Mouse (Mus musculus) stomach, embryonic 14.5 days (tissue): ENCODE data around the gene Rps23. TPM values are rescaled to one million over a fixed set of nuclear protein-coding genes. Genes with fewer than 3 reads are reported as not detected.
"Not testable (repeated sequence)": the region's sequence is repeated elsewhere in the genome, so short reads cannot be mapped to it uniquely, and the experiment has no call there.

ENCODE experiments used
- ATAC-seq: fragments of 200-750 bp; cut with Nextera tagmentation; 2 replicates; pipeline ENCODE4 v1.8.0; 2017; ENCODE audit warnings: low read depth, moderate TSS enrichment; ENCODE audit not compliant: insufficient number of reproducible peaks, insufficient read depth, low FRiP score
- H3K27ac ChIP-seq: fragments of 300-500 bp; sonication (generic); 2 replicates; pipeline ENCODE4 v1.5.1; 2014; ENCODE audit warnings: mild to moderate bottlenecking, low read length, moderate library complexity, mixed read lengths
- H3K27me3 ChIP-seq: fragments of 300-500 bp; sonication (generic); 2 replicates; pipeline ENCODE4 v1.6.1; 2014; ENCODE audit warnings: low read length, control low read depth, mixed read lengths; ENCODE audit not compliant: control insufficient read depth, insufficient read depth
- H3K36me3 ChIP-seq: fragments of 300-500 bp; sonication (generic); 2 replicates; pipeline ENCODE4 v1.6.1; 2014; ENCODE audit warnings: mild to moderate bottlenecking, control low read depth, low read length, moderate library complexity, mixed read lengths; ENCODE audit not compliant: control insufficient read depth, insufficient read depth
- H3K4me1 ChIP-seq: fragments of 300-500 bp; sonication (generic); 2 replicates; pipeline ENCODE4 v1.6.1; 2014; ENCODE audit warnings: low read length, control low read depth, mixed read lengths; ENCODE audit not compliant: control insufficient read depth, insufficient read depth
- H3K4me2 ChIP-seq: fragments of 300-500 bp; sonication (generic); replicated peaks from 2 replicates; pipeline ENCODE4 v1.6.1; 2014; ENCODE audit warnings: low read depth, low read length, control low read depth
- H3K4me3 ChIP-seq: fragments of 300-500 bp; sonication (generic); 2 replicates; pipeline ENCODE4 v1.5.1; 2014; ENCODE audit warnings: low read depth, low read length, control low read depth
- H3K9ac ChIP-seq: fragments of 300-500 bp; sonication (generic); replicated peaks from 2 replicates; pipeline ENCODE4 v1.6.1; 2014; ENCODE audit warnings: low read depth, mild to moderate bottlenecking, control low read depth, low read length, moderate library complexity, mixed read lengths
- H3K9me3 ChIP-seq: fragments of 300-500 bp; sonication (generic); 2 replicates; pipeline ENCODE4 v1.6.1; 2016; ENCODE audit warnings: low read depth, low read length, control low read depth; ENCODE audit not compliant: control insufficient read depth
- WGBS: fragments of 180-500 bp; shearing (Covaris S2); extraction: QIAGEN DNeasy Blood & Tissue Kit; methylation state at CpG from one replicate; pipeline ENCODE4 v1.1.7; 2014; 5-methylcytosine and 5-hydroxymethylcytosine counted together
- polyA plus RNA-seq: library from polyadenylated mRNA; unstranded; fragments of >200 nt; fragmentation: Nextera tagmentation; extraction: Ambion mirVana; gene quantifications from 2 replicates; pipeline ENCODE4 v1.2.1, GENCODE M21; 2014

Gene Rps23
- polyA plus RNA-seq, 1 experiment from 2014 or later: 347 TPM

DNA sequence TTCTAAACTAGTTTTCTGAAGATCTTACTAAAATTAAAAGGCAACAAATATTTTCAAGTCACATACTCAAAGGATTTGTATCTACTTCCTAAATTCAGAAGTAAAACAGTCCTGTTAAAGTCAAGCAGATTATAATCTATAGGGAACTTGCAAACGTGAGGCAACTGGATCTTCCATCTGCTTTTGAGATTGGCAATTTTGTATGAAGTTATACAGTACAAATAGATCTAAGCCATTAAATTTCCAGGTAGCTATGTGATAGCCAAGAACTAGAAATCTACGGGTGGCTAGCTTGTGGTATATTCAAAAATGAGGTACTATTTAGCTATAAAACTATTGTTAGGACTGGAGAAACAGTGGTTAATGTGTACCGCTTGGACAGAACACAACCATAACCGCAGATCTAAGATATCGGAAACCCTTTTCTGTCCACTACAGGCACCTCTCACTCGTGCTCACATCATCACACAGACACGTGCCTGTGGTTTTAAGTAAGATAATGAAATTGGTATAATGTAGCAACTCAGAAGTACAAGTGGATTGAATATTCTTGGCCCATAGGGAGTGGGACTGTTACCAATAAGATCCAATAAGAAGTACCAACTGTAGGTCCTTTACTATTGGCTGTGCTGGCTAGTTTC lies 3.5 kb downstream of the Rps23 start:
- H3K27ac ChIP-seq: no peak overlapping the region
- H3K9me3 ChIP-seq: no peaks in the 10 kb centered on the region
- no peak overlapping the region for H3K4me2 ChIP-seq
- H3K4me3 ChIP-seq: no peak overlapping the region
- no peak overlapping the region for H3K9ac ChIP-seq
- H3K27me3 ChIP-seq: no peaks in the 10 kb centered on the region
- no peaks in the 10 kb centered on the region for H3K4me1 ChIP-seq
- peaks cover 29% of the 10 kb centered on the region for H3K36me3 ChIP-seq
- ATAC-seq: no peak
- WGBS: 79% methylated on average over 7 of the region's 7 CpGs

DNA sequence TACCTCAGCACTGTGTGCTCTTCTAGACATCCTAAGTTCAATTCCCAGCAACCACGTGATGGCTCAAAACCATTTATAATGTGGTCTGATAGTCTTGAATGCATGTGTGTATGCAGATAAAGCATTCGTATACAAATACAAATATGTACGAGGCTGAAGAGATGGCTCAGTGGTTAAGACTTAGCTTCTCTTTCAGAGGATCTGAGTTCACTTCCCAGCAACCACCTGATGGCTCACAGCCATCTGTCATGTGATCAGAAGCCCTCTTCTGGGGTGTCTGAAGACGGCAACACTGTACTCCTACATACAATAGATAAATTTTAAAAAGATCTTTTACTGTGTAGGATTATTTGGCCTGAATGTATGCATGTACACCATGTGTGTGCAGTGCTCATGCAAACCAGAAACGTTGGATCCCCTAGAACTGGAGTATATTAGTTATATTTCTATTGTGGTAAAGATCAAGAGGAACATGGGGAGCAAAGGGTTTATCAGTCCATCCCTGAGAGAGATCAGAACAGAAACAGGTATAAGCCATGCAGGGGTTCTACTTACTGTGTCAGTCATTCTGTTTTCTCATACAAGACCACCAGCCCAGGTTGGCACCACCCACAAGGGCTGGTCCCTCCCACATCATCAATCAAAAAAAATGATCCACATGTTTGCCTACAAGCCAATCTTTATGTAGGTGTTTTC lies 4.3 kb downstream of the Rps23 start:
- WGBS: 72% methylated on average over 5 of the region's 5 CpGs
- no peak overlapping the region for H3K4me2 ChIP-seq
- no peak overlapping the region for H3K4me3 ChIP-seq
- H3K9me3 ChIP-seq: no peaks in the 10 kb centered on the region
- no peak overlapping the region for H3K9ac ChIP-seq
- H3K4me1 ChIP-seq: no peaks in the 10 kb centered on the region
- no peak overlapping the region for H3K27ac ChIP-seq
- no peaks in the 10 kb centered on the region for H3K27me3 ChIP-seq
- ATAC-seq: no peak
- peaks cover 29% of the 10 kb centered on the region for H3K36me3 ChIP-seq

- WGBS: 97% methylated on average over 8 of the region's 10 CpGs
- H3K36me3 ChIP-seq: peaks cover 29% of the 10 kb centered on the region
- H3K27me3 ChIP-seq, H3K4me1 ChIP-seq, ATAC-seq, H3K9ac ChIP-seq, H3K9me3 ChIP-seq, H3K4me2 ChIP-seq, H3K27ac ChIP-seq, H3K4me3 ChIP-seq: not testable (repeated sequence)
Measured at GRCm38 (mm10) chr13:90928266-90928665, 5.5 kb downstream of the Rps23 start.

DNA sequence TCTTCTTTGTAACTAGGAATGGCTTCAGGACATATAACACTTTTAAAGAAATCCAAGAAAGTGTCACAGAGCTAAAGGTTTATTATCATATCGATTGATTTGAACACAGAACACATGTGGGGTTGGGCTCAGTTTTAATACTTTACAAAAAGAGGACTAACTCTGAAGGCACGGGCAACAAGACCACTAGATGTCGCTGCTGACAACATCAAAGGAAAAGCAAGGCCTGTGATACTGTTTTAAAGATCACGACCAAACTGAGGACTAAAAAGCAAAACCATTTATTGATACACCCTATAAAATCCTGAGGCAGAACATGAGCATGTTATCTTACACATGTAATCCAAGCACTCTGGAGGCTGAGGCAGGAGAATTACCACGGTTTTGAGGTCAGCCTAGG lies 7.1 kb downstream of the Rps23 start:
- Histone ChIP-seq H3K4me2 (no peak overlapping the region), H3K4me1 (no peaks in the 10 kb centered on the region), H3K36me3 (peaks cover 27% of the 10 kb centered on the region), H3K27me3 (no peaks in the 10 kb centered on the region), H3K9ac (no peak overlapping the region), H3K9me3 (no peaks in the 10 kb centered on the region), H3K27ac (no peak overlapping the region), H3K4me3 (no peak overlapping the region)
- 24% methylated on average over 5 of the region's 5 CpGs for WGBS
- no peak for ATAC-seq

GRCm38 (mm10) chr13:90933256-90933655 lies 10.5 kb downstream of the Rps23 start:
- Histone ChIP-seq H3K4me3 (no peak overlapping the region), H3K4me1 (no peaks in the 10 kb centered on the region), H3K27me3 (no peaks in the 10 kb centered on the region), H3K9ac (no peak overlapping the region), H3K27ac (no peak overlapping the region), H3K9me3 (no peaks in the 10 kb centered on the region), H3K4me2 (no peak overlapping the region), H3K36me3 (peaks cover 4% of the 10 kb centered on the region; the same call in 1 of the 2 replicates)
- 79% methylated on average over 3 of the region's 3 CpGs for WGBS
- no peak for ATAC-seq

DNA sequence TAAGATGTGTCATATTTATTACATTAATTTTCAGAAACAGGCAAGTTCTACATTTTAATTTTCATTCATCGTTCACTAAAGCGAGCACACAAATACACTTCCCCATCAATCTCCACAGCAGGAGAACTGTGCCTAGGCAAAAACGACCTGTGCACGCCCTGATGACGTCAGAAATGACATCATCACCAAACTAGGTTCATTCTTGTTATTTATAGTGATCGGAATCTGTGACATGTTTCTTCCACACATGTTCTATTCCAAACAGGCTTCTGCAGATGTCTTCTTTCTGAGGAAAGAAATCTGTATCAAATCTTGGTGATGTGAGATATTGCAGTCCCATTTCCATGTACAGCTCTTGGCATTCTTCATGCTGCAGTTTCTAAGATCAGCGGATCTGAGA lies 13.1 kb downstream of the Rps23 start:
- no peak overlapping the region for H3K4me3 ChIP-seq
- H3K27ac ChIP-seq: no peak overlapping the region
- 89% methylated on average over 7 of the region's 7 CpGs for WGBS
- H3K9ac ChIP-seq: no peak overlapping the region
- no peak for ATAC-seq
- no peaks in the 10 kb centered on the region for H3K4me1 ChIP-seq
- no peaks in the 10 kb centered on the region for H3K36me3 ChIP-seq
- H3K9me3 ChIP-seq: no peaks in the 10 kb centered on the region
- no peaks in the 10 kb centered on the region for H3K27me3 ChIP-seq
- no peak overlapping the region for H3K4me2 ChIP-seq

DNA sequence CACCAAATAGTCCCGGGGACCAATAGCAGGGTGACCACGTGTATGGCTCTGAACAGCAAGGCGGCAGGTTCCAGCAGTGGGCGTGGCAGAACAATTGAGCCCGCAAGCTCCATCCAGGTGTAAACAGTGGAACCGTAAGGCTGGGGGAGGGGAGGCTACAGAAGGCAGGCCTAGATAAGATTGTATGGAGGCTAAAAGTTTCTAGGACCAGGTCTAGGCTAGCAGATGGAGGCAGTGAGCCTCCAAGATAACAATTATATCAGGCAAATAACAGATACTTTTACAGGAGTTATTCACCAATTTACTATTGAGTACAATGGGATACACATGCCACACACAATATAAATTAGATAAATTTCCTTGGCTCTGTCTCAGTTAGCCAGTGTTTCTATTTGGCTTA lies 16.4 kb downstream of the Rps23 start:
- H3K4me2 ChIP-seq: no peak overlapping the region
- no peak for ATAC-seq
- no peaks in the 10 kb centered on the region for H3K36me3 ChIP-seq
- no peaks in the 10 kb centered on the region for H3K4me1 ChIP-seq
- H3K27me3 ChIP-seq: no peaks in the 10 kb centered on the region
- no peak overlapping the region for H3K4me3 ChIP-seq
- 48% methylated on average over 6 of the region's 6 CpGs for WGBS
- no peaks in the 10 kb centered on the region for H3K9me3 ChIP-seq
- H3K9ac ChIP-seq: no peak overlapping the region
- no peak overlapping the region for H3K27ac ChIP-seq

GRCm38 (mm10) chr13:90939600-90939999 lies 16.8 kb downstream of the Rps23 start:
- no peak for ATAC-seq
- WGBS: 79% methylated on average over 5 of the region's 5 CpGs
- no peaks in the 10 kb centered on the region for H3K27me3 ChIP-seq
- H3K27ac ChIP-seq: no peak overlapping the region
- no peaks in the 10 kb centered on the region for H3K4me1 ChIP-seq
- no peak overlapping the region for H3K4me3 ChIP-seq
- no peaks in the 10 kb centered on the region for H3K9me3 ChIP-seq
- H3K9ac ChIP-seq: no peak overlapping the region
- H3K4me2 ChIP-seq: no peak overlapping the region
- H3K36me3 ChIP-seq: no peaks in the 10 kb centered on the region

DNA sequence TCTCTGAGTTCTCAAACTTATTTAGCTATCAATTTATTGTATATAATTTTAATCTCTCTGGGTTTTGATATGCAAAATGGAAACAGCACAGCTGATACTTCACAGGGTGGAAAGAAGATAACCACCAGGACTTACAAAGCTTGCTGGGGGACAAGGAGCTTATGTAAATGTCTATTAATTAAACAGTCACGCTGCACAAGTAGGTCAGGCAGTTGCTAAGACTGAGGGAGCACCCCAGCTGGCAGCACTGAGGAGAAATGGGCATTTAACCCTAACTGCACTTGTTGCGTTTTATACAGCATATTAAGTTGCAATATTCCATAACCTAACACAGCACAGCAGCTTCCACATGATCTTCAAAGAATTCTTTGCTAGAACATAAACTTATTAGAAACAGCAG lies 36.1 kb downstream of the Rps23 start:
- no peaks in the 10 kb centered on the region for H3K9me3 ChIP-seq
- H3K9ac ChIP-seq: no peak overlapping the region
- no peak for ATAC-seq
- H3K27ac ChIP-seq: no peak overlapping the region
- no peak overlapping the region for H3K4me2 ChIP-seq
- WGBS: 56% methylated on average over 2 of the region's 2 CpGs
- no peaks in the 10 kb centered on the region for H3K4me1 ChIP-seq
- no peaks in the 10 kb centered on the region for H3K27me3 ChIP-seq
- no peak overlapping the region for H3K4me3 ChIP-seq
- no peaks in the 10 kb centered on the region for H3K36me3 ChIP-seq
